Mouse (Mus musculus): ENCODE measurements around the gene Krt35.

DNA sequence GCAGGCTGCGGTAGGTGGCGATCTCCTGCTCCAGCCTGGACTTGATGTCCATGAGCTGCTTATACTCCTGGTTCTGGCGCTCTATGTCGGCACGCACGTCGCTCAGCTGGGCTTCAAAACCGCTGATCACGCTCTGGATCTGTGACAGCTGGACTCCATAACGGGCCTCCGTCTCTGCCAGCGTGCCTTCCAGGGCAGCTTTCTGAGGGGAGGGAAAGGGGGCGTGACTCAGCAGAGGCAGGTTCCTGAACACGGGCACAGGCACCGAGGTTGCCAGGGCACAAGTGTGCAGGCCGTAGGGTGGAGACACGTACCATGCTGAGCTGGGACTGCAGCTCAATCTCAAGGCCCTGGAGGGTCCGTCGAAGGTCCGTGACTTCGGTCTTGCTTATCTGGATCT, 44.9 kb upstream of the Krt35 start:
- TF ChIP-seq CTCF (IDR thresholded peaks at IDR 0.05; ENCODE audit: control insufficient read depth, insufficient read depth, insufficient replicate concordance, low read depth, low read length): no peak
- TF ChIP-seq POLR2A (IDR thresholded peaks at IDR 0.05; ENCODE audit: control insufficient read depth, low read depth, low read length): no peak
